Mouse (Mus musculus) natural killer cell, adult 2 months (primary cell): ENCODE measurements around the gene D130043K22Rik.
A peak's percentile ranks its signal among the peaks of the same experiment; 100 is the strongest.
"Not testable (repeated sequence)": the region's sequence is repeated elsewhere in the genome, so short reads cannot be mapped to it uniquely, and the experiment has no call there.

ENCODE experiments used
- DNase-seq, 2 experiments: peaks; one replicate each; pipeline ENCODE4 v3.0.0; 2022; ENCODE audit warnings: low spot score in 2 of 2

Gene D130043K22Rik

DNA sequence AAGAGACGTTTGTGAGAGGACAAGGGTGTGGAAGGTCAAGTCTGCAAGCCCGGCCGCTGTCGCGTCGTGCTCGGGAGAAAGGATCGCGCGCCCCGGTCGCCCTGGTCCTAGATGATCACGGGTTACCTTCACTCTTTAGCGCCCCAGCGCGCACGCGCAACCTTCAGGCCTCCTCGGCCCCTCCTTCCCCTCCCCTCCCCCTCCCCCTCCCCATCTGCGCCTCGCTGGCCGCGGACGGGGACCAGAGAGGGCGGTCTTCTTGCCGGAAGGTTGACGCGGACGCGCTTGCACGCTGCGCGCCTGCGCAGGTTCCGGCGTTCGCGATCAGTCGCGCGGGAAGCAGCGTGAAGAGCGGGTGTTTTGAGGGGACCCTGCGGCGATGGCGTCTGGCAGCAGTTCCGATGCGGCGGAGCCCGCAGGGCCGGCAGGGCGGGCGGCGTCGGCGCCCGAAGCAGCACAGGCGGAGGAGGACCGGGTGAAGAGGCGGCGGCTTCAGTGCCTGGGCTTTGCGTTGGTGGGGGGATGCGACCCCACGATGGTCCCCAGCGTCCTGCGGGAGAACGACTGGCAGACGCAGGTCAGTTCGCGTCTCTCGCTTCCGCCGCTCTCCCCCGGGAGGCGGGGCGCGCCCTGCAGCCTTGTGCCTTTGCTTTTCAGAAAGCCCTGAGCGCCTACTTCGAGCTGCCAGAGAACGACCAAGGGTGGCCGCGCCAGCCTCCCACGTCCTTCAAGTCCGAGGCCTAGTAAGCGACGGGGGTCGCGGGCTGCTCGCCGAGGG lies 13.4 kb upstream of the D130043K22Rik start, which contains the start of the genes Acot13 and Tdp2:
Gene Acot13, minus strand, starts transcription at position 188 of the 778 bp plus-strand sequence.
Gene Tdp2, plus strand, starts transcription at position 327 of the 778 bp plus-strand sequence.
- peak; percentile 91 to 93 for DNase-seq

DNA sequence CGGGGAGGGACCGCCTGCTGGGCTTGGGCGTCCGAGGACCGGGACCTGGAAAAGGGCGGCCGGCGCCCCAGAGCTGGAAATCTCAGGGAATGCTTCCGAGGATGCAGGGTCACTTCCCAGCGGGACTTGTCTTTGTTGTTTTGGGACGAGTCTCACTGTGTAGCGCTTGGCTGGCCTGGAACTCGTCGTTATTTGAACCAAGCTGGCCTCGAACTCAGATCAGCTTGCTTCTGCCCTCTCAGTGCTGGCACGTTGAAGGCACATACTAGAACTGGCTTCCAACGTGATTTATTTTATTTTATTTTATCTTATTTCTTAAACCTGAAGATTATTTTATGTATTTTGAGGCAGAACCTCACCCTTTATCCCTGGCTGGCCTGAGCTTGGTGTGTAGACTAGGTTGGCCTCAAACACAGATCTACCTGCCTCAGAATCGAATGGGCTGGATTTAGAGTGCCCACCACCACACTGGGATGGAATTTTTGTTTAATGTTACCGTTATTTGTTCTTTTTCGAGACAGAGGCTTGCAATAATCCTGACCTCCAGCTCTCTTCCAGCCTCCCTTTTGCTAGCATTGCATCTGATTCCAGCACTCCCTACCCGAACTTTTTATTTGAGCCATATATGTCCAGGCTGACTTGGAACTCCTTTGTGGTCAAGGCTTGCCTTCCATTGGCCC lies 12.7 kb upstream of the D130043K22Rik start:
- no peak for DNase-seq

DNA sequence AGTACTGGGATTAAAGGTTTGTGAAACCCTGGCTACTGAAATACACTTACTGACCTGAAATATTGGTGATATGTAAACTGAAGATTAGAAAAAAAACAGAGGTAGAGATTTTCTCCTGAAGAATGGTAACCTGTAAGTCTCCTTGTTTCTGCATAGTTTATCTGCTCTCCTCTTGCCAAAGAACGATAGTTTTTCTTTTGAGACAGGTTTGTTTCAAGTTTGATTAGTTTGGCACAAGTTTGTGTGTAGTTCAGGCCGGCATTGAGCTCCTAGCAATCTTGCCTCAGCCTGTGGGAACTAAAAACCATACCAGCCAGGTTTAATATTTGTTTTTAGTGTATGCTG lies 12.2 kb upstream of the D130043K22Rik start:
- DNase-seq = no peak

DNA sequence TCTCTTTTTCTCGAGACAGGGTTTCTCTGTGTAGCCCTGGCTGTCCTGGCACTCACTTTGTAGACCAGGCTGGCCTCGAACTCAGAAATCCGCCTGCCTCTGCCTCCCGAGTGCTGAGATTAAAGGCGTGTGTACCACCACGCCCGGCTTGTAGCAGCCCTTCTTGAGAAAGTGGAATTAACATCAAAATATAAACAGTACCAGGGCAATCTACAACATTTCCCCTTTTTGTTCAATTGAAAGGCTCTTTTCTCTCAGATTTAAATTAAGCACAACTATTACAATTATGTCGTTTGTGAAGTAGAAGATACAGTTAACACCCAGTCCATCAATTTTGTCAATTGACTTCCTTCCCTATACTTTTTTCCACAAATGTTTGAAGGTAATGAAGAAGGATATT lies 7.2 kb upstream of the D130043K22Rik start:
- DNase-seq = not testable (repeated sequence)

DNA sequence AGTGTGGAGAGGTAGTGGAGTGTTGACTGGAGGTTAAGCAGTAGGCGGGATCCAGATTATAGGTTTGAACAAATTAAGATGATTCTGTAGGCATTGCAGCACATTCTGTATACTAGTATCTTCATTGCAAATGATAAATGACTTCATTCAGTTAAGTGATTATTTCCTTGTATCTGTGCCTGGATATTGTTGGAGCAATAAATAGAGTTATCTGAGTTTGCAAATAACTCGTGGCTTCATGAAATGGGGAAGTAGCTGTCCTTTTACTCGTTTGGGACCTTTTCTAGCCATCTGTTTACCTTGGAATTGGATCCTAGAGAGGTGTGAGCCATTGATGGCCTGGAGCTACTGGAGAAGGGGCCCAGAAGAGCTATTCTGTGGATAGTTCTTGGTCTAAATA lies 5.1 kb upstream of the D130043K22Rik start:
- no peak for DNase-seq

DNA sequence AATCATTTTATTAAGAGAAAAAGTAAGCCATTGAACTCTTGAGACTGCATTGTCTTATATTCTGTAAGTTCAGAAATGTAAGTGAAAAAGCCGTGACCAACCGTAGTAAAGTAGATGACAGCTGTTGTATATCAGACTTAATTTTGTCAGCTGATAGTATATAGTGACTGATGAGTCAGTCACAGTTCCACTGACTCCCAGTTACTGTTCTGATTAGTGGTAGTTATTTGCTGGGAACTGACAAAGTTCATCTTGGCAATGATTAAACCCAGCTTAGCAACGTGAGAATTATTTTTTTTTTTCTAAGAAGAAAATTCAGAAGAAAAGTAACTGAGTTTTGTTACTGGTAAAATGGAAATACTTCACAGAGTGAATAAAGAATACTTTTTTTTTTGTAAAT lies 3.2 kb upstream of the D130043K22Rik start:
- DNase-seq = no peak

DNA sequence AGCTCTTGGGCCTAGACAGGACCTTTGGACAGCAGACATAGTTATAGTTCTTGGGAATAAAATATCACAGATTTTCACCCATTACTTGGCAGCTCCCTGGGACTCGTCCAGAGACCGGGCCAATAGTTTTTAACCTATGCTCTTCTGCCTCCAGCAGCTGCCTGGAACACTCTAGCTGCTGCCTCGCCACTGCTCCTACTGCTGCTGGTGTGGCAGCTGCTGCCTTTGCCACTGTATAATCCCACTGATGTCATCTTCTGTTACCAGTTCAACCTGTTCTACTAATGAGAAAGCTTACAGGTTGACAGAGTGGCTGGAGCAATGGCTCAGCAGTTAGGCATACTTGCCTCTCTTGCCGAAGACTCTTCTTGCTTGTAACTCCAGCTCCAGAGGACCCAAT lies 4.4 kb downstream of the D130043K22Rik start:
- no peak for DNase-seq

DNA sequence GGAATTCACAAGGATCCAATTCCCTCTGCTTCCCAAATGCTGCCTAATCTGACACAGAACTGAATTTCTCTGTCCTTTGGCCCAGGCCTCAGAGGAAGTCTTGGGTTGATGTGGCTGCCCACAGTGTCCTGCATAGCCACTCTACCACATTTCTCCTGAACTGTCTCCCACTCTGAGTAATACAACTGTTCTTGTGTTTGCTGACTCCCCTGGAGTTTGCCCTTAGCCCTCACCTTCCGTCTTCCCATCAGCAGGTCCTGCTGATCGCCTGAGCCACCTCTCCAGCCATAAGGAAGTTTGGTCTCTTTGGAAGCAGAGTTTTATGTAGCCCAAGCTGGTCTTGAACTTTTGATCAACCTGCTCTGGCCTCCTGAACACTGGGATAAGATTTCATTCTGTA lies 7.1 kb downstream of the D130043K22Rik start:
- no peak for DNase-seq

DNA sequence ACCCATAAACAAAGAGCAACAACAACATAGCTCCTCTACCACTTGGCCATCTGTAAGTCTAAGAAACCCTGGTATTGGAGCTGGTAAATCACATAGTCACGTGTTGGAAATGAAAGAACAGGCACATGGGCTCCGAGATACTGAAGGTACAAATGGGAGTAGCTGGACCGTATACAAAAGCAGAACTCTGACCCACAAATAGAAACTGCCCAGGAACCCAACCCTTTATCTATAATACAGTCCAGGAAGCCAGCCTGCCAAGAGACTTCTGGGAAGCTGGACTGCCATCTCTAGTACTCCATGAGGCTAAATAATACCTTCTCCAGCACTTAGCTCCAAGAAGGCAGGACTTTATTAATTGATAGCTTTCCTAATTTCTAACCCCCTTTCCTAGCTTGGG lies 7.6 kb downstream of the D130043K22Rik start:
- DNase-seq = no peak

DNA sequence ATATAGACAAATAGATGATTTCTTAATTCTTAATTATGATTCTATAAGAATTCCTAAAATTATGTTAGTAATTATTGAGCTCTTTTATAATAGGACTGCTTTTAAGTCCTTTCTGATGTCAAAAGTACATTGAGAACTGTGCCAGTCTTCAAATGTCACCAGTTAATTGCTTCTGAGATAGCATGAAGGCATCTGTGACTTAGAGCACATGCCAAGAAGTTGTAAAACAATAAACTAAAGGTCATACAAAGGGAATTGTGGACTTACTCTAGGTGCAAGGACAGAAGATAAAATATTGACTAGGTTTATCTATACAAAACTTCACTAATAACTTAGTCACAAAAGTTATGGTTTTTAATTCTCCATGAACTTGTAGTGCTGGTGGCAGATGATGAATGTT lies 14.2 kb downstream of the D130043K22Rik start:
- no peak for DNase-seq

DNA sequence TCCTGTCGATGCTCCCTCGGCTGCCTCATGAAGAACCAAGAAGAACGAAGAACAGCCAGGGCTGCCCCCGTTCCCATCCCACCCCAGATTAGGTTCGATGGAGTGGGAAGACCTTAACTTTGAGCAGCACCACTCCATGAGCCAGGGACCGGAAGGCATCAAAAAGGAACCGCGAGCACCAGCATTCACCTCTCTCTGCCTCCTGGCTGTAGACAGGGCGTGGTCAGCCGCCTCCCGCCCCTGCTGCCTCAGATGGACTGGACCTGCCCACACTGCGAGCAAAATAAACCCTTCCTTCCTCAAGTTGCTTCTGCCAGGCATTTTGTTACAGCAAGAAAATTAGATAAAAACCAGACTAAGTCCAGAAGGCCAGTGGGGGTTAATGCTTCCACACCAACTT lies 16.1 kb downstream of the D130043K22Rik start:
- DNase-seq = no peak

DNA sequence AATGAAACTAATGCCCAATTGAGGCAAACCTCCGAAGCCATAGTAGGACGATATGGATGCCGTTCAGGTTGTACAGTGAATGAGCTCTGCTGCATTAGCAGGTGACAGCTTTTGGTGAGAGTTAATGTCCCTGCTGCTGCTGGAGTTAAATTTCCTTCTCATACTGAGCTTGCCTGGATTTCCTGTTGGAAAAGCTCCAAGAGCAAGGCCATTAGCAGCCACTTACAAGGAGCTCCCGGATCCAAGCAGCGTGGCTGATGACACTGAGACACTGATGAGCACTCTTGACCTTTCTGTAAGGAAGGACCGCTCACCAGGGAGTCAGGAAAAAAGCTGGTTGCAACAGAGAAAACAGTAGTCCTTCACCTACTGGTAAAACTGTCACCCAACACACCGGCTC lies 17.1 kb downstream of the D130043K22Rik start:
- no peak for DNase-seq

DNA sequence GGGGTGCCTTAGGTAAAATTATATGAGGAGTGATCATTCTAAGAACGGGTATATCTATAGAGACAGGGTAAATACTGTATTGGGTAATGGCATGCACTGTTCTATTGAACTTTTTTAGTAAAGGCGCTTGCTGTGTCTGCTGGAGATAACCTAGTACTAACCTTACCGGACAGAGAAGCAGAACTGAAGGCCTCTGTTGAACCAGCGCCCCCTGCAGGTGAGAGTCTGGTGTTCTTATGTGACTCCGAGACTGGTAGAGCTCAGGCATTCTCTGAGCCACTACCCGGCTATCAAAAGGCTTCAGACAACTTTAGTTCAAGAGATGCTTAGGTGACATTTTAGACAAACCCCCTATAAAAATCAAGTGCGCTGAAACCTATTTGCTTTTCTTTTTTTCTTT lies 17.6 kb downstream of the D130043K22Rik start:
- peak; percentile 18 to 56 for DNase-seq

DNA sequence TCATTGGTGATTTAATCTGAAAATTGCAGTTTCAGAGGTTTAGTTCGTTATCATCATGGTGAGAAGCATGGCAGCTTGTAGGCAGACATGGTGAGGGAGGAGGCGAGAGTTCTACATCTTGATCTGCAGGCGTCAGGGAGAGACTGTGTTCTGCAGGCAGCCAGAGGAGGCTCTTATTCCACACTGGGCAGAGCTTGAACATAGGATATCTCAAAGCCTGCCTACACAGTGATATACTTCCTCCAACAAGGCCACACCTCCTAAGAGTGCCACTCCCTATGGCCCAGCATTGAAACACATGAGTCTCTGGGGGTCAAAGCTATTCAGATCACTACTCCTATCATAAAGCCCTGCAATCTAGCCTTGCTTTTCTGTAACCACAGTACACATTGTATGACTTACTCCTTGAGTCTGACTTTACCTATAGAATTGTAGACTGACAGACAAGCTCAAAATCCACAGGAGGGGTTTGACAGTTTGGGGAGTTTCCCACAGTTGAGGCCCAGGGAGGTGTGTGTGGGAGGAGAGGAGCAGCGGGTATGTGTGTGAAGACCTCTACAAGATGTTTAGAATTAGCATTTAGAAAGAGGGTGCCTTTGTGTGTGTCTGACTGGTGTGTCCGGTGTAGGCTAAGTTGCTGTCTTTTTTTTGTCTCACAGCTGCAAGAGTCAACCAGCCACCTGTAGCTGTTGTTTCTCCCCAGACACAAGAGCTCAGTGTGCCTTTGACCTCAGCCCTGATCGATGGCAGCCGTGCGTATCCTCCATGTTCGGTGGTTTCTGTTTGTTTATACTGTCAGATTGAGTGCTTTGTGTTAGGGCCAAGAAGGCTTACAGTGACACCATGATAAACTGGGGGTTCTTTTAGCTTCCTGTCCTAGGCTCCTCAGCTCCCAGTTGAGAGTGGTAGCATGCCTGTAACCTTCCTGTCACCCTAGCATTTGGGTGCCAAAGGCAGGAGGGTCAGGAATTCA lies 21.8 kb downstream of the D130043K22Rik start:
- no peak for DNase-seq

DNA sequence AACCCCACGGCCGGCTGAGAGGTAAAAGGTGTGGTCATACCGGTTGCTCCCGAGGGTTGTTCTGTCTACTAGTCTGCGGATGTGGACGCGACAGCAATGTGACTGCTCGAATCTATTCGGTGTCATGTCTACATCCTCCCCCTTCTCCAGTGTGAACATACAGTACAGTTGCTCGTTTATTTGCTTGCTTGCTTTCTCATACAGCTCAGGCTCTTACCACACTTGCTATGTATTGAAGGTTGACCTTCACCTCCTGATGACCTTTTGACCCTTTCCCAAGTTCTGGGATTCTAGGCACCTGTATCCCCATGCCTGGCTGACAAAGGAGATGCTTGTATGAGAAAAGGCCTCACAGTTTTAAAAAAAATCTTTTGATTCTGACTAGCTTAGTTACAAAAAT lies 22.9 kb downstream of the D130043K22Rik start:
- DNase-seq = no peak

DNA sequence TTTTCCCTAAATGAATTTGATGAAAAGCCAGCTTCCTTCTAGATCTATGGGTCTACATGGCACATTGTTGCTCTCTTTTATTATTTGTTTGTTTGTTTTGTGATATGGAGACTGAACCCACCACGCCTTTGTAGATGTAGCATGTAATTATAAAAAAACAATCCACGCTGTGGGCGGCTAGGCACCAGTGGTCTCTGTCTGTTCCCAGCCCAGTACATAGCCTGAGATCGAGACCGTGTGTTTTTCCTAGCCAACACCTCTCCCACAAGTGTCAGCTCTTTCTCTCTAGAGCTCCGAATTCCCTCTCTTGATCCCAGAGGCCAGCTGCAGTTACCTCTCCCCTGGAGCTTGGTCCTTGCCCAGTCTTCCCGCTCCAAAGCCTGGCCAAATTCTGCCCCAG lies 23.3 kb downstream of the D130043K22Rik start:
- DNase-seq = no peak

DNA sequence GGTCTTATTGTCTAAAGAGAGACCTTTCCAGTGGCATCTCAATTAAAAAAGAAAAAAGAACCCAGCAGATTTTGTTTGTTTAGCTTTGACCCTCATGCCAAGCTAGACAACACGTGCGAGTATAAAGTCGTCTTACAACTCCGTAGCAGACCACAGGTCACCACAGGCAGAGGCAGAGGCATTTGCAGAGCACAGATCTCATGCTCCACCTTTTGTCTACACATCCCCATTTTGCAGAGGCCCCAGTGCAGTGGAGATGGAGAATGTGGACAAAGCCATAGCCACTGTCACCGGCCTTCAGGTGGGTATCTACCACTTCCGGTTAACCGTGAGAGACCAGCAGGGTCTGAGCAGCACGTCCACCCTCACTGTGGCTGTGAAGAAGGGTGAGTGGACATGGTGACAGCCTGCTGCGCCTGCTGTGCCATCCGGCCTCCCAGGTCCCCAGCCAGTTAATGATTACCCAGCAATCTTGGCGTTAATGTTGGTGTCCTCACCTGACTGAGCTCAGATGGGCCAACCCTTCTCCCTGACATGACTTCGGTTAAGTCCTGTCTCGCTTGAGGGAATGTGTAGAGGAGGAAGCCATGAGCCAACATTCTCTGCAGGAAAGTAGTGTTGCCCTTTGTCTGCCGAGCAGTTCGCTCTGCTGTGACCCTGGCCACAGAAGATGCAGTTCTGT lies 34.6 kb downstream of the D130043K22Rik start:
- no peak for DNase-seq

DNA sequence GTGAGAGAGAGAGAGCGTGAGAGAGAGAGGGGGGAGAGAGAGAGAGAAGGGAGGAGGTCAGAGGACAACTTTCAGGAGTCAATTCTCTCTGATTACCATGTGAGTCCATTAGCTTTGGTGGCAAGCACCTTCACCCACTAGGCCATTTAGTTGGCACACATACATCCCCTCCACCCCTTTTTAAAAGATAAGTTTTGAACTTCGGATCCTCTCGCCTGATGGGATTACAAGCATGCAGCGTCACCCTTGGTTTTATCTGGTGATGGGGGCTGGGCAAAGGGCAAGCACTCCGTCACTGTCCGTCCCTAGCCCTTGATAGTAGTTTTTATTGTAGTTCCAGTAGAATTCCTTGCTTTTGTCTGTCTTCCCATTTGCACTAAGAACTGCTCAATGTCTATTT lies 35.3 kb downstream of the D130043K22Rik start:
- no peak for DNase-seq

DNA sequence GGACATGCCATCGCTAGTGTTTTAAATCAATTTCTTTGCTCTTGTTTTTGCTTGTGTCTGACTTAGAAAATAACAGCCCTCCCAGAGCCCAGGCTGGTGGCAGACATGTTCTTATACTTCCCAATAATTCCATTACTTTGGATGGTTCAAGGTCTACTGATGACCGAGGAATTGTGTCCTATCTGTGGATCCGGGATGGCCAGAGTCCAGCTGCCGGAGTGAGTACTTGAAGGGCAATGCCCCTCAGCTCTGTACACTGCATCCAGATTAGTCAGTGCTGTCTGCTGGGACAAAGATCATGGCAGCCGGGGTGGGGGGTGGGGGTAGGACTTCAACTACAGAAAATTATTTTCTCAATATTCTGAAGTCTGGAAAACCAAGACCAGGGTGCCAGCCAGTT lies 35.8 kb downstream of the D130043K22Rik start:
- DNase-seq = no peak

DNA sequence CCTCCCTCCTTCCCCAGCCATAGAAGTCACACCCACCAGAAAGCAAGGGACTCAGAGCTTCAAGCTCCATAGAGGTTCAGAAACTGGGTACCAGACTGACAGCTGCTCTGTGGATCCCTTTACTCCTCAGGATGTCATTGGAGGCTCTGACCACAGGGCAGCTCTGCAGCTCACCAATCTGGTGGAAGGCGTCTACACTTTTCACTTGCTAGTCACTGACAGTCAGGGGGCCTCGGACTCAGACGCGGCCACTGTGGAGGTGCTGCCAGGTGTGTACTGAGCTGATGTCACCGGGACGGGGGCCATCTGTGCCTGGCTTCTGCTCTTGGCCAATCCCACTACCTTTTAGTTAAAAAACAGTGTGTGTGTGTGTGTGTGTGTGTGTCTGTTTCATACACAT lies 37.5 kb downstream of the D130043K22Rik start:
- no peak for DNase-seq

DNA sequence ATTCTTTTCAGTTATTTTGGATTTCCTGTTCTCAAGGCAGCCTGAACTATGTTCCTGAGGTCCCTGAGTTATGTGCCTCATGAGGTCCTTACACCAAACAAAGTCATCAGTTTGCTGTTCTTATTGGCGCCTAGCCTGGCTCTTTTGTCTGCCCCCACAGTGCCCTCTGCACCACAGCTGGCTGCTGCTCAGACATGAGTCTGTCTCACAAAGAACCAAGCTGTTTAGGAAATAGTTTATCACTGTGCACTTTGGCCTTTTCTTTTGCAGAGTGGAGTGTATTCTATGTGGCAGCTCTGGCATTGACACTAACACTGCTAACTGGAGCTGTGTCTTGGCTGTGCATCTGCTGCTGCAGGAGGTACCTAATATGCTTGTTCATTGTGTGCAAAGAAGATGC lies 44.6 kb downstream of the D130043K22Rik start:
- no peak for DNase-seq

DNA sequence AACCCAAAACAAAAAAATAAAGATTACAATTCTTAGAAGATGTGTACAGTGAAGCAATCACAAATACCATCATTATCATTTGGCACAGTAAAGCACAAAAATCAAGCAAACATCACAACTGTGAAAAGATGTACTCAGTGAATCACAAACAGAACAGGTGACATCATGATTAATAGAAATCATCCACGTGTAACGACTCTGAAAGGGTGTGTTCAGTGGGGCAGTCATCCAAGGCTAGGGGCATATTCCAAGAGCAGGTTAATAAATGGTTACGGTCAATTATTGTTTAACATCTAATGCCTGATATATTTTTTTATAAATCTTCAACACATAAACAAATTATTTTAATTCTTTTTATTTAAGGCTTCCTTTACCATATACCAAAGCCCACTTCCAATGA lies 47.6 kb downstream of the D130043K22Rik start:
- DNase-seq = no peak
